Mouse (Mus musculus): Measurements from ENCODE around the gene Gm37240. TPM values are rescaled to one million over a fixed set of nuclear protein-coding genes. Genes with fewer than 3 reads are reported as not detected.

Gm37240 gene
- polyA plus RNA-seq, 1 experiment: 0.91 TPM

- no peaks in the 10 kb centered on the region for H3K9me3 ChIP-seq (replicated peaks; ENCODE audit: control insufficient read depth, insufficient read depth, low read length, poor library complexity, severe bottlenecking)
- H3K27ac ChIP-seq (ENCODE audit: insufficient read depth, low read length): no peak overlapping the region
- no peaks in the 10 kb centered on the region for H3K4me1 ChIP-seq (ENCODE audit: control insufficient read depth, insufficient read depth, low read length)
- no peak overlapping the region for H3K9ac ChIP-seq (ENCODE audit: low read depth, poor library complexity, severe bottlenecking)
- H3K27me3 ChIP-seq (ENCODE audit: control insufficient read depth, insufficient read depth, low read length, poor library complexity, severe bottlenecking): no peaks in the 10 kb centered on the region
- H3K4me3 ChIP-seq (ENCODE audit: low read depth, low read length): no peak overlapping the region
- no peak for TF ChIP-seq EP300 (IDR thresholded peaks at IDR 0.05; ENCODE audit: insufficient read depth, low read depth, low read length)
- no peak for TF ChIP-seq POLR2A (IDR thresholded peaks at IDR 0.05; ENCODE audit: insufficient read depth, low read length)
- TF ChIP-seq CTCF (IDR thresholded peaks at IDR 0.05; ENCODE audit: low read depth, low read length): no peak
- no peaks in the 10 kb centered on the region for H3K36me3 ChIP-seq (ENCODE audit: control insufficient read depth, insufficient read depth, low read length, poor library complexity, severe bottlenecking)
Observed at GRCm38 (mm10) chr3:84455733-84456417, 1431.4 kb downstream of the Gm37240 start.

GRCm38 (mm10) chr3:84450651-84451050 is 1436.7 kb downstream of the Gm37240 start:
- Histone ChIP-seq H3K4me3 (ENCODE audit: low read depth, low read length) (no peak overlapping the region), H3K9me3 (replicated peaks; ENCODE audit: control insufficient read depth, insufficient read depth, low read length, poor library complexity, severe bottlenecking) (no peaks in the 10 kb centered on the region), H3K9ac (ENCODE audit: low read depth, poor library complexity, severe bottlenecking) (no peak overlapping the region), H3K36me3 (ENCODE audit: control insufficient read depth, insufficient read depth, low read length, poor library complexity, severe bottlenecking) (no peaks in the 10 kb centered on the region), H3K27ac (ENCODE audit: insufficient read depth, low read length) (no peak overlapping the region), H3K27me3 (ENCODE audit: control insufficient read depth, insufficient read depth, low read length, poor library complexity, severe bottlenecking) (no peaks in the 10 kb centered on the region), H3K4me1 (ENCODE audit: control insufficient read depth, insufficient read depth, low read length) (no peaks in the 10 kb centered on the region)
- TF ChIP-seq CTCF (IDR thresholded peaks at IDR 0.05; ENCODE audit: low read depth, low read length): no peak

- no peak for TF ChIP-seq EP300 (IDR thresholded peaks at IDR 0.05; ENCODE audit: insufficient read depth, low read depth, low read length)
- no peak for TF ChIP-seq CTCF (IDR thresholded peaks at IDR 0.05; ENCODE audit: low read depth, low read length)
- TF ChIP-seq POLR2A (IDR thresholded peaks at IDR 0.05; ENCODE audit: insufficient read depth, low read length): no peak
- H3K9ac ChIP-seq (ENCODE audit: low read depth, poor library complexity, severe bottlenecking): no peak overlapping the region
- no peaks in the 10 kb centered on the region for H3K9me3 ChIP-seq (replicated peaks; ENCODE audit: control insufficient read depth, insufficient read depth, low read length, poor library complexity, severe bottlenecking)
- no peak overlapping the region for H3K4me3 ChIP-seq (ENCODE audit: low read depth, low read length)
- H3K4me1 ChIP-seq (ENCODE audit: control insufficient read depth, insufficient read depth, low read length): no peaks in the 10 kb centered on the region
- no peaks in the 10 kb centered on the region for H3K36me3 ChIP-seq (ENCODE audit: control insufficient read depth, insufficient read depth, low read length, poor library complexity, severe bottlenecking)
- H3K27ac ChIP-seq (ENCODE audit: insufficient read depth, low read length): no peak overlapping the region
- no peaks in the 10 kb centered on the region for H3K27me3 ChIP-seq (ENCODE audit: control insufficient read depth, insufficient read depth, low read length, poor library complexity, severe bottlenecking)
Observed at GRCm38 (mm10) chr3:84449015-84449414, 1438.3 kb downstream of the Gm37240 start.

GRCm38 (mm10) chr3:84447803-84448202 is 1439.5 kb downstream of the Gm37240 start:
- no peaks in the 10 kb centered on the region for H3K9me3 ChIP-seq (replicated peaks; ENCODE audit: control insufficient read depth, insufficient read depth, low read length, poor library complexity, severe bottlenecking)
- H3K4me1 ChIP-seq (ENCODE audit: control insufficient read depth, insufficient read depth, low read length): no peaks in the 10 kb centered on the region
- TF ChIP-seq POLR2A (IDR thresholded peaks at IDR 0.05; ENCODE audit: insufficient read depth, low read length): no peak
- TF ChIP-seq CTCF (IDR thresholded peaks at IDR 0.05; ENCODE audit: low read depth, low read length): no peak
- TF ChIP-seq EP300 (IDR thresholded peaks at IDR 0.05; ENCODE audit: insufficient read depth, low read depth, low read length): no peak
- no peaks in the 10 kb centered on the region for H3K36me3 ChIP-seq (ENCODE audit: control insufficient read depth, insufficient read depth, low read length, poor library complexity, severe bottlenecking)
- no peak overlapping the region for H3K27ac ChIP-seq (ENCODE audit: insufficient read depth, low read length)
- no peak overlapping the region for H3K9ac ChIP-seq (ENCODE audit: low read depth, poor library complexity, severe bottlenecking)
- H3K27me3 ChIP-seq (ENCODE audit: control insufficient read depth, insufficient read depth, low read length, poor library complexity, severe bottlenecking): no peaks in the 10 kb centered on the region
- H3K4me3 ChIP-seq (ENCODE audit: low read depth, low read length): no peak overlapping the region

Other genes starting within 250 kb of the Gm37240 start
- 3.6 and 5.3 TPM in 2 replicates for gene Fam160a1, start 70.2 kb downstream of the Gm37240 start, polyA plus RNA-seq (2011; ENCODE audit: insufficient read depth, insufficient read length, low read depth, missing spikeins)
- gene Glt28d2, start within 50 bp of the Gm37240 start, polyA plus RNA-seq (2011; ENCODE audit: insufficient read depth, insufficient read length, low read depth, missing spikeins): 0.66 and 1.1 TPM in 2 replicates
- 46.6 and 53.6 TPM in 2 replicates for gene Sh3d19, start 83.6 kb upstream of the Gm37240 start, polyA plus RNA-seq (2011; ENCODE audit: insufficient read depth, insufficient read length, low read depth, missing spikeins)
- not detected in 2 replicates for gene Prss48, start 115.0 kb upstream of the Gm37240 start, polyA plus RNA-seq (2011; ENCODE audit: insufficient read depth, insufficient read length, low read depth, missing spikeins)

Data from ES-Bruce4 (cell line).